Mouse (Mus musculus) megakaryocyte, embryonic 14.5 days (primary cell): ENCODE measurements around the gene S100a1.

Experiments used
- FLI1 ChIP-seq: IDR thresholded peaks from 2 replicates; pipeline ENCODE4 v1.6.1; 2012; ENCODE audit warnings: low read length, inconsistent platforms, mixed read lengths
- GATA1 ChIP-seq: IDR thresholded peaks from 3 replicates; pipeline ENCODE4 v1.6.1; 2012; ENCODE audit warnings: mixed read lengths, low read length, inconsistent platforms, borderline replicate concordance

GRCm38 (mm10) chr3:90555954-90556353 lies 41.8 kb upstream of the S100a1 start:
- TF ChIP-seq GATA1 = no peak
- TF ChIP-seq FLI1 = no peak
